Mouse (Mus musculus) CH12.LX (cell line): ENCODE measurements at regions not wholly inside any gene's neighbourhood (a gene's known extent, or its start where the extent isn't known, plus 50 kb on each side); places are given as distances from the start of the nearest gene placed in this dataset.

Source experiments
- DNase-seq: peaks from one replicate; pipeline ENCODE4 v3.0.0-alpha.2; 2013; ENCODE audit errors: extremely low read depth
- H3K27ac ChIP-seq: 2 replicates; pipeline ENCODE4 v1.5.1; 2012; ENCODE audit warnings: low read depth, mild to moderate bottlenecking, control low read depth, moderate library complexity; ENCODE audit not compliant: insufficient read depth
- H3K27me3 ChIP-seq: replicated peaks from 2 replicates; pipeline ENCODE3; 2012; ENCODE audit warnings: inconsistent platforms
- H3K36me3 ChIP-seq, 2 experiments: replicated peaks in 1 of 2; 2 replicates each; pipeline versions ENCODE3 to v1.6.1; 2012; ENCODE audit warnings: inconsistent platforms in 1 of 2, low read length in 1 of 2, mild to moderate bottlenecking in 1 of 2, mixed read lengths in 1 of 2, moderate library complexity in 1 of 2; ENCODE audit not compliant: control insufficient read depth in 1 of 2, insufficient read depth in 1 of 2
- H3K4me1 ChIP-seq, 2 experiments: 2 replicates each; pipeline ENCODE4 v1.6.1; 2012; ENCODE audit warnings: inconsistent platforms in 1 of 2, moderate library complexity in 1 of 2; ENCODE audit not compliant: insufficient read depth in 2 of 2, control insufficient read depth in 1 of 2
- H3K4me2 ChIP-seq: 2 replicates; pipeline ENCODE4 v1.6.1; 2012; ENCODE audit warnings: low read depth, mild to moderate bottlenecking, control low read depth; ENCODE audit not compliant: poor library complexity, insufficient read depth, severe bottlenecking
- H3K4me3 ChIP-seq, 3 experiments: fragments of 150-350 bp in 1 of 3; sonication (generic) in 1 of 3; replicated peaks in 1 of 3; 2 replicates each; pipeline versions ENCODE3 to v1.5.1; 2011 to 2012; ENCODE audit warnings: low read depth in 2 of 3, low read length in 2 of 3, mild to moderate bottlenecking in 2 of 3, moderate library complexity in 2 of 3, control low read depth in 1 of 3, improper control_type of control experiment in 1 of 3, inconsistent platforms in 1 of 3, mixed read lengths in 1 of 3; ENCODE audit not compliant: poor library complexity in 1 of 3
- H3K79me2 ChIP-seq: replicated peaks from 2 replicates; pipeline ENCODE4 v1.6.1; 2012; ENCODE audit warnings: mild to moderate bottlenecking, moderate library complexity; ENCODE audit not compliant: control insufficient read depth, poor library complexity, insufficient read depth, severe bottlenecking; ENCODE audit errors: extremely low read depth
- H3K9ac ChIP-seq: 2 replicates; pipeline ENCODE4 v1.6.1; 2012; ENCODE audit warnings: low read depth, mild to moderate bottlenecking, control low read depth, moderate library complexity; ENCODE audit not compliant: insufficient read depth
- H3K9me3 ChIP-seq: replicated peaks from 2 replicates; pipeline ENCODE3; 2012; ENCODE audit warnings: low read length, inconsistent platforms, mixed read lengths
- BHLHE40 ChIP-seq: IDR thresholded peaks from 2 replicates; pipeline ENCODE4 v1.6.1; 2011; ENCODE audit warnings: mild to moderate bottlenecking, low read depth, low read length, improper control_type of control experiment
- CHD2 ChIP-seq: IDR thresholded peaks from 2 replicates; pipeline ENCODE4 v1.6.1; 2011; ENCODE audit warnings: low read length, improper control_type of control experiment
- CTCF ChIP-seq, 2 experiments: IDR thresholded peaks in 1 of 2; conservative IDR thresholded peaks in 1 of 2; 2 replicates each; pipeline ENCODE4 v1.5.1; 2011 to 2012; ENCODE audit warnings: low read depth in 2 of 2, low read length in 2 of 2, improper control_type of control experiment in 1 of 2, inconsistent platforms in 1 of 2, mild to moderate bottlenecking in 1 of 2, moderate library complexity in 1 of 2
- GABPA ChIP-seq: IDR thresholded peaks from 2 replicates; pipeline ENCODE4 v1.6.1; 2012; ENCODE audit warnings: low read depth, low read length, improper control_type of control experiment, inconsistent platforms; ENCODE audit not compliant: insufficient replicate concordance
- MAFK ChIP-seq: IDR thresholded peaks from 2 replicates; pipeline ENCODE4 v1.6.1; 2011; ENCODE audit warnings: low read length, improper control_type of control experiment; ENCODE audit not compliant: insufficient replicate concordance
- MXI1 ChIP-seq: IDR thresholded peaks from 2 replicates; pipeline ENCODE4 v1.6.1; 2011; ENCODE audit warnings: mild to moderate bottlenecking, low read depth, low read length, improper control_type of control experiment
- NELFE ChIP-seq: IDR thresholded peaks from 2 replicates; pipeline ENCODE4 v1.6.1; 2011; ENCODE audit warnings: low read depth, low read length, improper control_type of control experiment
- RAD21 ChIP-seq: IDR thresholded peaks from 2 replicates; pipeline ENCODE4 v1.6.1; 2011; ENCODE audit warnings: low read depth, mild to moderate bottlenecking, low read length, improper control_type of control experiment, moderate library complexity
- RCOR1 ChIP-seq: conservative IDR thresholded peaks from 2 replicates; pipeline ENCODE4 v1.6.1; 2012; ENCODE audit warnings: low read depth, mild to moderate bottlenecking, inconsistent platforms, low read length, improper control_type of control experiment
- TBP ChIP-seq: conservative IDR thresholded peaks from 2 replicates; pipeline ENCODE4 v1.6.1; 2011; ENCODE audit warnings: low read depth, low read length, improper control_type of control experiment
- TCF12 ChIP-seq: IDR thresholded peaks from 2 replicates; pipeline ENCODE4 v1.6.1; 2014; ENCODE audit warnings: low read depth, mild to moderate bottlenecking, inconsistent platforms, low read length, improper control_type of control experiment
- ZC3H11A ChIP-seq: IDR thresholded peaks from 2 replicates; pipeline ENCODE4 v1.6.1; 2012; ENCODE audit warnings: low read depth, mild to moderate bottlenecking, inconsistent platforms, low read length, improper control_type of control experiment
- ZMIZ1 ChIP-seq: IDR thresholded peaks from 2 replicates; pipeline ENCODE4 v1.6.1; 2012; ENCODE audit warnings: low read depth, mild to moderate bottlenecking, inconsistent platforms, low read length, improper control_type of control experiment
- ZNF384 ChIP-seq: IDR thresholded peaks from 2 replicates; pipeline ENCODE4 v1.6.1; 2012; ENCODE audit warnings: low read depth, low read length, improper control_type of control experiment, inconsistent platforms
- dilution Hi-C: fragments of 300-500 bp; cut with MboI; formaldehyde crosslinking; loops from 2 replicates; pipeline ENCODE4 v1.14.3; 2020; ENCODE audit warnings: low sequenced_read_pairs; ENCODE audit not compliant: extremely low pct_unique_long_range_greater_than_20kb, extremely low pct_ligation_motif_present
- in situ Hi-C: fragments of 300-500 bp; cut with MboI; formaldehyde crosslinking; loops from 3 replicates; pipeline ENCODE4 v1.14.3; 2019; ENCODE audit warnings: low sequenced_read_pairs, low pct_ligation_motif_present, low pct_unique_long_range_greater_than_20kb, mixed read lengths

DNA sequence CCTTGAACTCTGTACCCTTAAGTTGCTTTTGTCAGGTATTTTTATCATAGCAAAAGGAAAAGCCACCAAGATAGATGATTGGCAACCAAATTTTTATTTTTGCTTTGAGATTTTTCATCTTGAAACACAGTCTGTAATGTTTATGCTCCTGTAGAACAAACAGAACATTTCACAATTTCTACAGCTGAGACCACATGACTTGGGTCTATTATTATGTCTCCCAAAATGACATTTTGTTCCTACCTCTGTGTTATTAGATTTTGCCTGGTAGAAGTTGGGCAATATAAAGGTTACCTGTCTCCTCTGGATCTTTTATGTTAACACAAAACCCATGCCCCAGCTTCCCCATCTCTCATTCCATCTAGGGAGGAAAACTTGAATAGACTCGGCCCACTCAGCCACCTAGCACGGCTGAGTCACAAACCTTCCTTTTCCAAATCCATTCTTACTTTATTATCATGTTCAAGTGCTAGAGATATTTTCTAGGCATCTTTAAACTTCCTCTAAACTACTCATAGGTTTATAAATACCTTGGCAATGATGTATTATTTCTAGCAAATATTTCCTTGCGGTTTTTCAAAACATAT lies 84.8 kb upstream of the Dazl start:
- Histone ChIP-seq H3K36me3 (no peaks in the 10 kb centered on the region), H3K9me3 (no peaks in the 10 kb centered on the region), H3K79me2 (no peaks in the 10 kb centered on the region), H3K27me3 (no peaks in the 10 kb centered on the region), H3K4me3 (no peak overlapping the region), H3K4me2 (no peak overlapping the region), H3K27ac (no peak overlapping the region)
- dilution Hi-C loops (no loop called here), in situ Hi-C loops (no loop called here)
- TF ChIP-seq MAFK = no peak
- no peak for TF ChIP-seq ZC3H11A
- TF ChIP-seq CTCF (conservative IDR thresholded peaks at IDR 0.05 in 1 of 2, IDR thresholded peaks at IDR 0.05 in 1 of 2; ENCODE audit: low read depth in 2 of 2, low read length in 2 of 2) = no peak
- TF ChIP-seq TCF12 = no peak
- no peak for TF ChIP-seq CHD2
- no peak for TF ChIP-seq RCOR1
- no peak for TF ChIP-seq NELFE
- no peak for TF ChIP-seq MXI1
- no peak for TF ChIP-seq RAD21
- TF ChIP-seq, all 38 proteins: peak for 0
- Histone ChIP-seq H3K4me1 (no peaks in the 10 kb centered on the region), H3K9ac (no peak overlapping the region)
- DNase-seq = no peak

- no peaks in the 10 kb centered on the region for H3K27me3 ChIP-seq
- H3K9me3 ChIP-seq = no peaks in the 10 kb centered on the region
- no peaks in the 10 kb centered on the region for H3K79me2 ChIP-seq
- no peak for DNase-seq
- TF ChIP-seq GABPA = no peak
- 0 out of 2 replicates have a peak, but pooled peaks have one; percentile 16 for TF ChIP-seq TBP
- TF ChIP-seq BHLHE40 = 0 out of 2 replicates have a peak, but pooled peaks have one; percentile 33
- no peak for TF ChIP-seq ZMIZ1
- TF ChIP-seq ZNF384 = no peak
- in situ Hi-C loops (no loop called here), dilution Hi-C loops (no loop called here)
- H3K9ac ChIP-seq = no peak overlapping the region
- H3K4me2 ChIP-seq = no peak overlapping the region
- H3K4me3 ChIP-seq = no peak overlapping the region
- no peaks in the 10 kb centered on the region for H3K36me3 ChIP-seq
- H3K27ac ChIP-seq = no peak overlapping the region
- H3K4me1 ChIP-seq = 0 out of 4 replicates have a peak, but pooled peaks cover 0 to 2% of the 10 kb centered on the region in 2 experiments
Measured at GRCm38 (mm10) chr17:50388715-50389710, 95.6 kb upstream of the Dazl start.
